Mouse (Mus musculus): ENCODE measurements around the gene Glis3.

The Glis3 gene

GRCm38 (mm10) chr19:28258480-28258879 is 421.4 kb downstream of the Glis3 start:
- no peak for DNase-seq (ENCODE audit: inconsistent ontology term)

DNA sequence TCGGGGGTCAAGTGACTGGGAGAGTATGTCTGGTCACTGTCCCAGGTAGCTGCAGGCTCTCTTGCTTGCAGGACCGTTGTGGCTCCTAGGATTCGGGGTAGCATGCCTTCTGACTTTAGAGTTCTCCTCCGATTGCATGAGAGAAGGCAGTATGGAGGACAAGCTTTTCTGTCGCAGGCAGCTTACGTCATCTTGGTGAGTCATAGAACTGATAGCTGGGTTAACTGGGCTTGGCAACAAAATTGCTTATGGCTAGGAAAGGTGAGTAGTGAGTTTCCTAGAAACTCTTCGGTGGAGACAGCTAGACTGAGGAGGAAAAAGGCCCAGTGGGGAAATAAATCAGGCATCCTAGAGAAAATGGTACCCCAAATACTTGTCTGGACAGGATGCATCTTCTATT is 432.5 kb downstream of the Glis3 start:
- no peak for DNase-seq (ENCODE audit: inconsistent ontology term)

- DNase-seq (ENCODE audit: inconsistent ontology term) = no peak
These were observed 433.7 kb downstream of the Glis3 start for GRCm38 (mm10) chr19:28246186-28246585.

DNA sequence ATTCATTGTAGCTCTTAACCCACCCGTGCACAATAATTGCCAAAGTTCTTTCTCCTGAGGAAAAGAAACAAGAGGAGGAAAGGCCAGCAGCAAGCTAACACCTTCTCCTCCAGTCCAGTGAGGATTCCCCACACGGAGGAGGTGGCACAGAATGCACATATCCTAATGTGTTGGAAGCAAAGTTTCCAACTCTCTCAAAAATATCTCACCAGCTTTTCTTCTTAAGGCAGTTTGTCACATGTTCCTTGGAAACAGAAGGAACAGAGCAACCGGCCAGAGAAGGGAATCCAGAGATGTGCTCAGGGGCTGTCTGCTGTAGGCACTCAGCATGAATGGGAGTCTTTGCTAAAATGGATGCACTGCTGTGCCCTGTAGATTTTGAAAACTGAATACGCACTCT is 441.8 kb downstream of the Glis3 start:
- DNase-seq (ENCODE audit: inconsistent ontology term) = no peak

GRCm38 (mm10) chr19:28237621-28238020 is 442.3 kb downstream of the Glis3 start:
- DNase-seq (ENCODE audit: inconsistent ontology term) = no peak

GRCm38 (mm10) chr19:28235571-28235970 is 444.3 kb downstream of the Glis3 start:
- no peak for DNase-seq (ENCODE audit: inconsistent ontology term)

DNA sequence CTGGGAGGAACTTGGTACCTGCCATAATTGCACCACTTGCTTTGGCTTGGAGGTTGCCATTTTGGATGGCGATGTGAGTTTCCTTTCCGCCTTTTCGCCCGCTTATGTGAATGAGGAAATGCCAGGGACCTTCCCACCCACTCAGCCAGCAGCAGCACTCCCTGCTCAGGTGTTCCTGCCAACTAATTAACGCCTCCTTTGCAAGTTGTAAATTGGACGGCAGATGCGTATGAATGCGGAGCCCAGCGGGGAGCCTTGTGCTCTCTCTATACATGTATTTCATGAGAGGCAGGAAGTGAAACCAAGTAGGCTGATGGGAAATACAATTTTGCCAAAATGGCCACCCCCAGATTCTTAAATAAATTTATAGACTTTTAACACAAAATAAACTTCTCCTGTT is 444.8 kb downstream of the Glis3 start:
- no peak for DNase-seq (ENCODE audit: inconsistent ontology term)

GRCm38 (mm10) chr19:28234676-28235075 is 445.2 kb downstream of the Glis3 start:
- no peak for DNase-seq (ENCODE audit: inconsistent ontology term)

GRCm38 (mm10) chr19:28231511-28231910 is 448.4 kb downstream of the Glis3 start:
- no peak for DNase-seq (ENCODE audit: inconsistent ontology term)

GRCm38 (mm10) chr19:28227526-28227925 is 452.4 kb downstream of the Glis3 start:
- DNase-seq (ENCODE audit: inconsistent ontology term) = peak; percentile 47

DNA sequence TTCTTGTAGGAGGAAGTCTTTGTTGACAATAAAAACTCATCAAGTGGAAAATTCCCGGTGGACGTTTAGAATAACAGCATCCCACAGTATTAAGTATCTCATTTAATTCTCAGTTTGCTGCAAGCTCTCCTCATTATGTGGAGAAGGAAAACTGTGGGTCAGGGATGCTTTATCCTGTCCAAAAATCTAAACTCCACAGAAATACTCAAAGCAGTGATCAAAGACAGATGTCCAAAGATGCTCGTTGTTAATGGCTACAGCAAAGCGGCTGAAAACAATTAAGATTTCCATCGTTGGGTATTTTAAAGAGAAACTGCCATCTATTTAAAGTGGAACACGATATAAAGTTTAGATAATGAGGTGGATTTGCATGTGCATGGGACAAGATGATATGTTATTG is 454.2 kb downstream of the Glis3 start:
- DNase-seq (ENCODE audit: inconsistent ontology term) = no peak

DNA sequence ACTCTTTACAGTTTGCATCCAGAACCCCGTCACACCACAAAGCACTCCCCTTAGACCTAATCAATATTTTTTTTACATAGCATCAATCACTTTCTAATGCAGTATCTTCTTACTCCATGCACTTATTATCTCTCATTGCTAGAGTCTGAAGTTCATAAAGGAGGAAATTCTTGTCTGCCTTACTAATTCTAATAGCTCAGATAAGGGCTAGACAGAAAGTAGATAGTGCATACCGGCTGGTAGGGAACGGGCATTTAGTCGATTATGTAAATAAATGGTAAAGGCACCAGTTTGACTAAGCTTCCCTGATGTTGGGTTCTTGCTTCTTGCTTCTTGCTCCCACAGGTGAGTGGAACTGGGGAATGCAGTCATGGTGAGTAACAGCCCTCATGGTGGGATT is 468.2 kb downstream of the Glis3 start:
- no peak for DNase-seq (ENCODE audit: inconsistent ontology term)
